Mouse (Mus musculus) forelimb bud, embryonic 11.5 days (tissue): ENCODE measurements around the gene Luzp1.

Experiments used
- DNase-seq: peaks from one replicate; pipeline ENCODE4 v3.0.0-alpha.2; 2012; ENCODE audit warnings: low read depth, low spot score

The Luzp1 gene

DNA sequence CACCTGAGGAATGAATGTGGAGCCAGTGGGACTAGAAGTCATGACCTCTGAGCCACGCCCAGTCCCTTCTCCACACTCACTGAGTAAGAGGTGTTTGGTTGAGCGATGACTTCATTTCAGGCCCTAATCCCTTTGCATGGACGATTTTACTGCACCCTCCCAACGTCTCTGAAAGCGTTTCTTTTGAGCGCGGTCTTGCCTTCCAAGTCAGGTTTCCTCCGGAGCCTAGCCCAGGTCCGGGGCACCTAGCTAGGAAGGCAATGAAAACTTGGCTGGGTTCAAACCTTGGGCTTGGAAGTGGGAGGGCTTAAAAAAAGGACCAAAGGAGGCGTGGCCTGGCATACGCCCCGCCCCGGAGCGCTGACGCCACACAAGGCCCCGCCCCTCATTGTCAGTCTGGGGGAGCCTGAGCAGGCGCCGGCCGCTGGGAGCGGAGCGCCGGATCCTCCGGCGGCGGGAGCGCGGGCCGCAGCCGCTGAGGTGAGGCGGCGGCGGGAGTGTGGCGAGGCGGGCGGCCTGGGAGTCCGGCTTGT is at the start of gene Luzp1:
Gene Luzp1, plus strand, starts transcription at position 391 of the 533 bp plus-strand sequence.
- peak; percentile 90 for DNase-seq

DNA sequence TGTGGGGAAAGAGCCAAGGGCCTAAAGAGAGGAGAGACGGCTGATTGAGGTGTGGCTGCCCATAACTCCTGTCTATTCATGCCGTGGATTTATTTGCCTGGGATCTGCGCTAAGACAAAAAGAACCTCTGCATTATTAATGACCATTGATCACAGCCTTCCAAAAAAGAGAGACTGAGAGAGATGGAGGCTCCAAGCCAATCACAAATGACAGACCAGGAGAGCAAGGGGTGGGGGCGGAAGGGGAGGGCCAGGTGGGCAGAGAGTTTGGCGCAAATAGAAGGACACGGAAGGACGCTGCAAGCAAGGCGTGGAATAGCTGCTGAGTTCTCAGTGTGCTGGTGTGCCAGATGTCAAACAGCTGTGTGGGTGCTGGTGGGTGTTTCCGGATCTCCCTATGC is 46.3 kb upstream of the Luzp1 start, which contains the start of gene Htr1d:
Gene Htr1d, plus strand, starts transcription at position 301 of the 400 bp plus-strand sequence.
- DNase-seq, result no peak

DNA sequence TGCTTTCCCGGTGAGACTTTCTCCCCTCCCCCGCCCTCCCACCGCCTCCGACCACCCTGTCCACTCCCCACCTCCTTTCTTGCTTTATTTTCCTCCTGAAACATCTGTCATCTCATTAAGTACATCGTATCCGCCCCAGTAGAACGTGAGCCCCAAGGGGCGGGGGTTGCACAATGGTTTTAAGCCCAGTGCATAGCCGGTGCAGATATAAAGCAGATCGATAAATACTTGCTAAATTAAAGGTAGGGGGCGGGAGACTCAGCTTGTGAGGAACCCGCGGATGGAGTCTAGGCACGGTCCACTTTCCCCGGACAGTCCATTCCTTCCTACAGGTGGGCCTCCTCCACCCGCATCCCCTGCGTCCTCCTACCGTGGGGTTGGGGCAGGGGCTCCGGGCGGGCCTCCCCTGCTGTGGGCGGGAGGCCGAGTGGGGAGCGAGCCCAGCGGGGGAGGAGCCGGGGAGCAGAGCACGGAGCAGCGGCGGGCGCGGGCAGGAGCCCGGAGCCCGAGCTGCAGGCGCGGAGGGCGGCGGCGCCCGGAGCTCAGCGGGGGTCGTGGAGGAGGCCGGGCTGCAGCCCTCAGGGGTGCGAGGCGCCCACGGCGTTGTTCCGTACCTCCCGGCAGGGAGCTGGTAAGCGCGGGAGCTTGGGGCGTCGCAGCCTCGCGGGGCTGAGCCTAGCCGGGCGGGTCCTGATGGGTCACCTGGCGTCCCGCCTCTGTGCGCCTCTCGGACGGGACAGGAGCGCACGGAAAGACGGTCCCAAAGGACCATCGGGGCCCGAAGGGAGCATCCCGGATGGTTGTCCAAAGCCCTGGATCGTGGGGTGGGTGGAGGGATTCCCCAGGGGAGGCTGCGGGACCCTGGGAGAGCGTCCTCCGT is 45.2 kb upstream of the Luzp1 start:
- no peak for DNase-seq

DNA sequence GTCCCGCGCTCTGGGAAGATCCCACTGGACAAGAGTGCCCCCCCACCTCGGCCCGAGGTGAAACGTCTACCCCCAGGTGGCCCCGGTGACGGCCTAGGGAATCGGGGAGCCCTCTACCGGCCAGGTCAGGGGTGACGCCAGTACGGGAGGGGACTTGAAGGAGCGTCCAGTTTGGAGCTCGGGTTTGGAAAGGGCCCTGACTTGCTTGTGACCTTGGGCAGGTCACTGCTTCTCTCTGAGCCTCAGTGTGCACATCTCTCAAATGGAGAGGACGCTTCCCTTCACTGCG is 44.6 kb upstream of the Luzp1 start:
- DNase-seq, result no peak

DNA sequence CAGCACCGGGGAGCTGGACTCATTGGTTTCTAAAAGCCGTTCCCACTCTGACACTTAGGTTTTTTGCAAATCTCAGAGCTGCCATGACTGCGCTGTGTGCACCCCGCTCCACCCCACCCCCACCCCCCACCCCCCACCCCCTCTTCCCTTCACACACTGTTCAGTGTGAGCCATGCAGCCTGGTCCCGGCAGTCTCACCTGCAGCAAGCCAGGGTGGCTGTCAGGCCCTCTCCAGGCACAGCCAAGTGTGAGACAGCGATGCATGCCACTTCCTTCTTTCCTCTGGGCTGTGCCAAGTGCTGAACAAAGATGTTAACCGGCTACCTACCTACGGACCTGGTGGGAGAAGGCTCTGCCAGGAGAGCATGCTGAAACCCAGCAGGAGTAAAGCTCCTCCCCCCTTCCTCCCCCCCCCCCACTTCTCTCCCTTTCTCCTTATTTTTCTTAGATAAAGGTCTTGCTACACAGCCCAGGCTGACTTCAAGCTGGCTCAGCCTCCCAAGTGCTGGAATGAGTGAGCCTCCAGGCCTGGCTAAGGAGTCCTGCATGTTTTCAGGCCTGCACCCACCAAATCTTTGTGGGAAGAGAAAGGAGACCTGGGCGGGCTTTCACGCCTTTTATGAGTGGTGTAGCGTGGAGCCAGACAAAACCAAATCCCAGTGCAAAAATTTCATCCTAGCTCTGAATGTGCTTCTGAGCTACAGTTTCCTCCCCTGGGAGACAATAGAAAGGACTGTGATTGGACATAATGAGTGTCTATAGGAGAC is 38.8 kb upstream of the Luzp1 start:
- no peak for DNase-seq

DNA sequence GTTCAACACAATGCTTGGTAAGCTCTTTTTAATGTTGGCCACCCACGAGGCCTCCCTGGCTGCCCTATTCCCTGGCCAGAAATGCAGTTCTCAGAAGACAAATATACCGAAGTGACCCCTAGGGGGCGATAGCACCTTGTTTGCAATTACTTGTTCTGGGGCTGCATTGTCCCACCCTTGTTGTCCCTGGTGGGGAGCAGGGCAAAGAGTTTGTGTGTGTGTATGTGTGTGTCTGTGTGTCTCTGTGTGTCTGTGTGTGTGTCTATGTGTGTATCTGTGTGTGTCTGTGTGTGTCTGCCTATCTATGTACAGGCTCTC is 38.2 kb upstream of the Luzp1 start:
- DNase-seq, result peak; percentile 89

DNA sequence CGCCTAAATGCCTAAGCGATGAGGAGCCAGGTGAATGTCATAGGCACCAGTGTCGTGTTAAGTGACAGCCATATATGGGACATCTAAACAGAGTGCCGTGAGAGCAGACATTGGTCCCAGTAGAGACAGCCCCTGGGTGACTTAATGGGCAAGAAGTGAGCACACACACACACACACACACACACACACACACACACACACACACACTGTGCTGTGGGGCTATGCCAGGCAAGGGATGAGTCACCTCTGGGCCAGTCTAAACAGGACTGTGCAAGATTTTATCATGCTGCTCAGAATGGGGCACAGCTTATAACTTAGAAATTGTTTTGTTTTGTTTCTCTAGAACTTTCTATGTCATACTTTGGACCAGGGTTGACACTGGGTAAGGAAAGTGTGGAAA is 35.5 kb upstream of the Luzp1 start:
- DNase-seq, result no peak

DNA sequence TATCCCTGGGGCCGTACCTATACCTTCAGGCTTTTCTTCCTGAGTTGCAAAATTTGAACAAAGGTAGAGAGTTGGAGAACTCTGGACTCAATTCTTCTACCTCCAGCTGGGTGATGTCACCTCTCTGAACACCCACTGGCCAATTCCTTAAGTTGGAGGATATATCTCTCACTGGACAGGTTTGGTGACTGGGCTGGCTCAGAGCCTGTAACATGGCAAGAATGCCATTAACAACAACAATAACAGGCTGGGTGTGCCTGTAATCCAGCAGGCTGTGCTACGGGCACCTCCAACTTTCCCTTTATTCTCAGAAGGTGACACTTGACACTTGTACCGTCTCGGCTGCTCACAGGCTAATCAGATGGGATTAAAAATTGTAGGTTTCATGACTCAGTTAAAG is 30.5 kb upstream of the Luzp1 start:
- no peak for DNase-seq

DNA sequence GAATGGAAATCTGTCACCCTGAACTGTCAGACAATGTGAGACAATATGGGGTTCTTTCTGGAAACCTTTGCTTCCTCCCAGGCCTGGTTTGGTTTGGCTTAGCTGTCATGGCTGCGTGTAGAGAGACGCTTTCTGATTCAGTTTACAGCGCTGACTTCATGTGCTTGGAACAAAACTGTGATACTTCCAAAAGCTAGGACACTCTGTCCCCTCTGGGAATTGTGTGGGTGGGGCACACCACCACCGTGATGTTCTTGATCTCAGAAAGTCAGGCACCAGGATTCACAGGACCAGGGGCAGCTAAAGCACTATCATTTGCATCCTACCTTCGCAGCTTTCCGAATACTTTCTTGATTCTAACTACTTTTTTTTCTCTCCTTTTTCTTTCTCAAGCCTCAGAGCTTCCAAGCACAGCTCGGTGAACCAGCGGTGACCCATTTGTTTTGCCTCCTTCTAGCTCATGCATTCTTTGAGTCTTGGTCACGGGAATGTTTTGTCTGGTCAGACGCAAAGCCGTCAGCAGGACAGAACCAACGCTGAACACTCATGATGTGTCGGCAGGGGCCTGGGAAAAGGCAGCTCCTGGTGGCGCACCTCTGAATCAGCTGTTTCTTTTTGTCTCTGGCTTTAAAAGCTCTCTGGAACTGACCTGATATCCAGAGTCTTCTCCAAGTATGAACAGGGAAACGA is 28.1 kb upstream of the Luzp1 start:
- no peak for DNase-seq

DNA sequence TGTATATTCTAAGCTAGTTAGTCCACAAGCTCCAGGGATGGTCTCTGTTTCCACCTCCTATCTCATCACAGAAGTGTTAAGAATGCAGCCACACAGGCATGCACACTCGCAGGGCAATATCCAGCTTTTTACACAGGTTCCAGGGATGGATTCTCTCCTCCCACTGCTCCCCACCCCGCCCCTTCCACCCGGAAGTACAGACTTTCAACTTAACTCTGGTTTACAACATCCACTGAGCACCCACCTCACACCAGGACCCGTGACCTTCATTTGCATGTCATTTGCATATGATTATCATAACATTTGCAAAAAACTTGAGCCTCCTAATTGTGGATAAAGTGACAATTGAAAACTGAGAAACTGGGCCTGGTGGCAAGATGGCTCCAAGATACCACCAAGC is 25.0 kb upstream of the Luzp1 start:
- no peak for DNase-seq

DNA sequence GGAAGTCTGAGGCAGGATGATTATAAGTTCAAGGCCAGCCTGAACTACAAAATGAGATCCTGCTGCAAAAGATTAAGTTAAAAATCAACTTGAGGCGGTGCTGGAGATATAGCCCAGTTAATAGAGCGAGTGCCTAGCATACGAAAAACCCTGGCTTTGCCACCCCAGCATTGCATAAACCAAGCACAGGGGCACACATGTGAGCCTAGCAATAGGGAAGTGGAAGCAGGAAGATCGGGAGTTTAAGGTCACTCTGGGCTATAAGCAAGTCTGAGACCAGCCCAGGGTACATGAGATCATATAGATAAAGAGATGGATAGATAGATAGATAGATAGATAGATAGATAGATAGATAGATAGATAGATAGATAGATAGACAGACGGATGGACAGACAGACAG is 19.8 kb upstream of the Luzp1 start:
- DNase-seq, result no peak

DNA sequence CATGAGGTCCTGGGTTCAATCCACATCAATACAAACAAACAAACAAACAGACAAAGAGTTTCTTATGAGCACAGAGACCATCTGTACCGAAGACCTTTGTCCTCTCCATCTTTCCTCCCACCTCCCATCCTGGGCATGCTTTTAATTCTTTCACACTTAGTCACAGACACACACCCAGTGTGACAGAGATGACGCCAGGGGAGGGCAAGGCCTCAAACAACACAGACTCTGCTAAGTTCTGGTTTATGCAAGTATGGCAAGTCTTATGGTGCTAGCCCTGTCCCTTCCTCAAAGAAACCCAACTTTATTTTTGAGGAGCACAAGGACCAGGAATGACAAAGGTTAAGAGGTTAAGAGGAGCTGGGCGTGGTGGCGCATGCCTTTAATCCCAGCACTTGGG is 19.3 kb upstream of the Luzp1 start:
- DNase-seq, result no peak

DNA sequence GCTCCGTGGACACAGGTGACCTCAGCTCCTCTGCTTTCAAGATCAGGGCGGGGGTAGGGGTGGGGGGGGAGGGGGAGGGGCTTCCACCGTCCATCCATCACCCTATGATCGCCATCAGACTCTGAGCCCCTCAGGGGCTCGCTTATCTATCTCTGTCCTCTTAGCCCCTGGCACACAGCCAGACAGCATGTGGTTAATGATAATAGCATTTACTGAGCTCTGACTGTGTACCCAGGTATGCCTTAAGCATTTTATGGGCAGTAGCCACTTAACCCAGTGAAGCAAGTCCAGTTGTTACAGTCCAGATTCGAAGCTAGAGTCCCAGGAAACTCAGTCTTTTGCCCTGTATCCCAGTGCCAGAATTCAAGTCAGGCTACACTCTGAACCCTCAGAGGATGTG is 18.0 kb upstream of the Luzp1 start:
- no peak for DNase-seq

DNA sequence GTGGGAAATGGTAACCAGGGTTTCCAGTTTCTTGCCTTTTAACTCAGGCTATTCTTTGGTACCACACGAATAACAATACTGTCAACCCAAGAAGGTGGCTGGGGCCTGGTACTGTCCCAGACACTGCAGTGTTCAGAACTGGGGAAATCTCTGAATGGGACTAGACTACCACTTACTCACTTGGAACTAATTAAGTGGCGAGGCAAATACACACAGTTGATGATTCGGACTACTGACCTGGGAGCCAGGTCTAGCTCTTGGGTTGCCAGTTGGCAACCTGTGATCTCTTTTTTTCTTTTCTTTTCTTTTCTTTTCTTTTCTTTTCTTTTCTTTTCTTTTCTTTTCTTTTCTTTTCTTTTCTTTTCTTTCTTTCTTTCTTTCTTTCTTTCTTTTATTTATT is 17.3 kb upstream of the Luzp1 start:
- no peak for DNase-seq

DNA sequence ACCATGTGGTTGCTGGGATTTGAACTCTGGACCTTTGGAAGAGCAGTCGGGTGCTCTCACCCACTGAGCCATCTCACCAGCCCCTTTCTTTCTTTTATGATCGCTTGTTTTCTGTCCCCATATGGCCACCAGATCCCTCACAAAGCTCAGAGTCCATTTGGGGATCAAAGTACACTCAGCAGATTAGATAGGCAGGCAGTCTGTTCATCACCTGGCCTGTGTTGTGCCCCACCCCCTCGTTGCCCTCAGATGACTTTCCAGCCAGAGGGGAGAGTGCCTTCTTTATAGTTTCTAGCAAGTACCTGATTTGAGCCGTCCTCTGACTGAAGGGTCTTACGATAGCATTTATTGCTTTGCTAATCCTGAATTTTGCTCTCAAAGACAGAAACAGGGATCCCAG is 16.8 kb upstream of the Luzp1 start:
- DNase-seq, result no peak

DNA sequence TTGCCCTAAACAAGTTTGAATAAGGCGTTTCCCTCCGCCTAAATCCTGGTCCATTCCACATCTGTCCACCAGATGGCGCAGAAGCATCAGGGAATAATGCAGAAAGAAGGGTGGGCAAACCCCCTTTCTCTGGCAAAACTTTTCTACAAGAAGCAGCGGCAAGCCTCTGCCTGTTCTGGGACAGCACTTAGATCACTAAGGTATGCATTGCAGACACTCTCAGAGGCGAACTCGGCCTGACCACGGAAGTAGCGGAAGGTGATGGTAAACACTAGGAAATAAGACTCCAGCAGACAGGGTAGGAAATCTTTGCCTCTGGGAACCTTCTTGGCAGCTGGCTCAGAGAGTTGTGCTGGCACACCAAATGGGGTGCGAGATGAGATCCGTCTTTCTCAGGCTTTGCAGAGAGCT is 14.7 kb upstream of the Luzp1 start:
- peak; percentile 91 for DNase-seq

DNA sequence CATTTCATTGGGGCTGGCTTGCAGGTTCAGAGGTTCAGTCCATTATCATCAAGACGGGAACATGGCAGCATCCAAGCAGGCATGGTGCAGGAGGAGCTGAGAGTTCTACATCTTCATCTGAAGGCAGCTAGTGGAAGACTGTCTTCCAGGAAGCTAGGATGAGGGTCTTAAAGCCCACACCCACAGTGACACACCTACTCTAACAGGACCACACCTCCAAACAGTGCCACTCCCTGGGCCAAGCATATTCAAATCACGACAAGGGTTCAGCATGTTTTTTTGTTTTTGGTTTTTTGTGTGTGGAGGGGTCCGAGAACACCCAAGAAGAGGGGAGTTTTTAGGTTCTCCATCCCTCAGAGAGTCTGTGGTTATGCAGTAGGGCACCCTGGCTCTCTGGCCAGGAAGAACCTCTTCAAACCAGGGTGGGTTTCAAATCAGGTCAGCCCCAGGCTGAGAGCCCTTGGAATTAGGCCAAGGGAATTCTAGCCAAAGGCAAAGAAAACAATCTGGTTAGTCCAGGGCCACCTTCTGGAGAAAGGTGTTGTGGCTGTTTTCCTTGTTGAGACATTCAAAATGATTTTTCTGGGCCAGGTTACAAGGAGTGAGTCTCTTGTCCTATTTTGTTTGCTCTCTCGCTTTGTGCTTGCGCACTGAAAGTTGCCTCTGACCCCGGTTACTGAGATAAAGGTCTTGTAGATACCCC is 12.9 kb upstream of the Luzp1 start:
- DNase-seq, result no peak

DNA sequence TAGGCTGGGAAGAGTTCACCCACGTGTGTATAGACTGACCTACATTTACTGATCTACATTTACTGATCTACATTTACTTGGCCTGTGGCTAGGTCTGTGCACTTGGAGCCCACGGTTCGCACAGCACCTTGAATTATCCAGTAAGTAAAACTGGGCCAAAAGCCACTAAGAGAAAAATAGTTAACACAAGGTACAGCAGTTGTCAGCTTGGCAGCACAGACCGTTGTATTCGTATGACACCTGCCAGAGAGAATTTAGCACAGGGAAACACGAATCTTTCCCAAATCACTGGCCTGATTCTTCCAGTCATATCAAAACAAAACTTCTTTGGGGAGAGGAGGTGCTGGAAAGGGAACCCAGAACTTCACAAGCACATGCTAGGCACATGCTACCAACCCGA is 11.3 kb upstream of the Luzp1 start:
- no peak for DNase-seq

DNA sequence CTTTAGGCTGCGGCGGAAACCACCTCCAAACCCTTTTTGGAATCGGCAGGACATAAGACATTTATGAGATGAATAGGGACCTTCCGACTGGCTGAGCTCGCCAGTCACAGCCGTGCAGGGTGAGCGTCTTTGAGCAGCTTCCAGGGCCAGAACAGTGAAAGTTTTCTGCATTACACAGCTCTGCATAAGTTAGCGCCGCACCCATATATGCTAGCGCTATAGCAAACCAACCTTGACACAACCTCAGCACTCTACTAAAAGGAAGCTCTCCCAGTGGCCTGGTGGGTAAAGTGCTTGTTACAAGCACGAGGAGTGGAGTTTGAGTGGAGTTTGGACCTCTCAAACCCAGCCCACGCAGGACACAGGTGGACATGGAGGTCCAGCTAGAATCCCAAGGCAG is 10.4 kb upstream of the Luzp1 start:
- no peak for DNase-seq

DNA sequence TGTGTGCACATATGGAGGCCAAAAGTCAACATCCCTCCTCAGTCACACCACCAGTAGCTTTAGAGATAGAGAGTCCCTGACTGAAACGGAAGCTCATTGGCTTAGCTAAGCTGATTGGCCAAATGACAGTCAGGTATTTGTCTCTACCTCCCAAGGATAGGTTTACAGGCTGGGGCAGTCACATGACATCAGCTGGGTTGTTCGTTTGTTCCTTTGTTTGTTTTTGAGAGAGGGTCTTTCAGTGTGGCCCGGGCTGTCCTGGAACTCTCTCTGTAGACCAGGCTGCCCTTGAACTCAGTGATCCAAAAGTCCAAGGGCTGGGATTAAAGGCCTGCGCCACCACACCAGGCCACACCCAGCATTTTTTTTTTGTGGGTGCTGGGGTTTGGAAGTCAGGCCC is 8.4 kb upstream of the Luzp1 start:
- no peak for DNase-seq

DNA sequence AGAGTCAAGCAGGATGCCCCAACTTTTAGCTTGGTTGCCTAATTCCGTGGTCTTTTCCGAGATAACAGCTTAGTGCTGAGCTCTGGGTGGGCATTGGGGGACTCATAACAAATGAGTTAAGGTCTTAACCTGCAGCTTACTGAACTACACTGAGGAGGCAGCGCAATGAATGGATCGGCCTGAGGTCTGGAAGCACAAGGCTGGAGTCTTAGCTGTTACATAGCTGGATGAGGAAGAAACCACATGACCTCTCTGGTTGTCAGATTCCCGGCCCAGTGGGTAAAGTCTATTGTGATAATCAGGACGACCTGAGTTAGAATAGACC is 7.8 kb upstream of the Luzp1 start:
- DNase-seq, result no peak
